ENCODE assay signal across 9 mouse cellular contexts in genomic region chr4:45483271-45484245, GRCm38 (mm10). TPM values are rescaled to one million over a fixed set of nuclear protein-coding genes. Genes with fewer than 3 reads are reported as not detected.
DNase-seq lines count a peak whose midpoint lies in the region; ATAC-seq and TF ChIP-seq lines count a peak whose summit lies in the region.
"Had no signal": no experiment of that assay in that cellular context is flagged by ENCODE, and none has a peak within 500 bp of the region (broad histone marks: within the 10 kb centered on the region; RNA-seq: fewer than 3 reads in every experiment).

No protein-coding gene starts in this region.

- 0 out of 2 replicates have a peak overlapping the region, but pooled peaks have one; percentile 19 for H3K27ac ChIP-seq in lung, embryonic 16.5 days (ENCODE audit: low read length)
- H3K27ac ChIP-seq in small intestine, adult 2 months (ENCODE audit: insufficient read depth, low read depth, low read length): peak overlapping the region; percentile 62
- H3K27ac ChIP-seq: hindbrain, embryonic 15.5 days had no signal

- intact Hi-C loops in heart, postnatal 14 days (cut with DNase I): no loop called here

- no peak overlapping the region for H3K9ac ChIP-seq in lung, embryonic 16.5 days (ENCODE audit: low read length)
- H3K9ac ChIP-seq: hindbrain, embryonic 15.5 days had no signal

- H3K4me3 ChIP-seq in lung, embryonic 16.5 days (ENCODE audit: low read length): no peak overlapping the region
- no peak overlapping the region for H3K4me3 ChIP-seq in small intestine, adult 2 months (ENCODE audit: low read depth, low read length)
- H3K4me3 ChIP-seq: hindbrain, embryonic 15.5 days had no signal

- no peaks in the 10 kb centered on the region for H3K36me3 ChIP-seq in lung, embryonic 16.5 days (ENCODE audit: control insufficient read depth, insufficient read depth, low read length)
- 0 out of 2 replicates have a peak, but pooled peaks cover 3% of the 10 kb centered on the region for H3K36me3 ChIP-seq in small intestine, adult 2 months (ENCODE audit: control insufficient read depth, insufficient read depth, low read length)
- H3K36me3 ChIP-seq: hindbrain, embryonic 15.5 days had no signal

- H3K9me3 ChIP-seq in lung, embryonic 16.5 days (ENCODE audit: control insufficient read depth, low read length): no peaks in the 10 kb centered on the region
- H3K9me3 ChIP-seq: hindbrain, embryonic 15.5 days had no signal

- peaks cover 56% of the 10 kb centered on the region for H3K4me1 ChIP-seq in lung, embryonic 16.5 days (replicated peaks; ENCODE audit: control insufficient read depth, insufficient read depth, low read length)
- peaks cover 55% of the 10 kb centered on the region for H3K4me1 ChIP-seq in small intestine, adult 2 months (ENCODE audit: control insufficient read depth, insufficient read depth, insufficient read length, low read length)

- no peak overlapping the region for H3K4me2 ChIP-seq in lung, embryonic 16.5 days (ENCODE audit: low read depth, low read length)
- H3K4me2 ChIP-seq: hindbrain, embryonic 15.5 days had no signal

- TF ChIP-seq POLR2A in small intestine, adult 2 months (IDR thresholded peaks at IDR 0.05; ENCODE audit: low read depth, low read length): no peak

- no peak for TF ChIP-seq CTCF in small intestine, adult 2 months (IDR thresholded peaks at IDR 0.05; ENCODE audit: extremely low read depth, insufficient read length, insufficient replicate concordance, low read depth, low read length)

- no peak for ATAC-seq in lung, embryonic 16.5 days (ENCODE audit: low read depth)

- DNase-seq in lung, postnatal 14 days: no peak
- DNase-seq in c-Kit-positive CD71-positive TER-119-negative erythroid progenitor cells, embryonic 14.5 days (ENCODE audit: low read depth): peak; percentile 51
- peak; percentile 65 to 78 for DNase-seq in heart, postnatal 14 days
- no peak for DNase-seq in thymus, postnatal 4 days
- DNase-seq in cerebellum, adult 9-10 months: no peak
- no peak for DNase-seq in urinary bladder, postnatal 10 days (ENCODE audit: low spot score)

- WGBS in lung, embryonic 16.5 days: 68% methylated on average over 8 of the region's 8 CpGs
- 78% methylated on average over 8 of the region's 8 CpGs for WGBS in small intestine, adult 2 months

- H3K27me3 ChIP-seq in lung, embryonic 16.5 days (ENCODE audit: control insufficient read depth, insufficient read depth, low read depth, low read length): no peaks in the 10 kb centered on the region
- no peaks in the 10 kb centered on the region for H3K27me3 ChIP-seq in small intestine, adult 2 months (ENCODE audit: control insufficient read depth, insufficient read depth, low read length)
- H3K27me3 ChIP-seq: hindbrain, embryonic 15.5 days had no signal

RNA-seq across cellular contexts. Expression of gene Shb, which starts 48.7 kb away (rescaled TPM):
- polyA plus RNA-seq in lung, embryonic 16.5 days (2015; fragmentation: Nextera tagmentation; extraction: Ambion mirVana): 12.4 and 16.1 TPM in 2 replicates
- total RNA-seq in heart, postnatal 14 days (2021): 10 to 100 TPM; 29.7 to 46.1 TPM
- 33.0 and 71.5 TPM in 2 replicates for polyA plus RNA-seq in small intestine, adult 2 months (2012; rRNA removed)

Comparison
In these comparisons a context has a peak if more than half of its experiments do, and no peak if none do; other contexts are left out.
1. DNase-seq: peak in c-Kit-positive CD71-positive TER-119-negative erythroid progenitor cells, embryonic 14.5 days (single experiment) and heart, postnatal 14 days (2 of 2); none in lung, postnatal 14 days (single experiment), thymus, postnatal 4 days (single experiment), cerebellum, adult 9-10 months (single experiment) and urinary bladder, postnatal 10 days (single experiment).